Mouse (Mus musculus) adrenal gland, postnatal 10 days (tissue): Measurements from ENCODE around the gene Afap1l2. TPM values are rescaled to one million over a fixed set of nuclear protein-coding genes. Genes with fewer than 3 reads are reported as not detected.

Experiments used
- DNase-seq: peaks from one replicate; pipeline ENCODE4 v3.0.0; 2021; ENCODE audit warnings: mixed read lengths
- total RNA-seq, 2 experiments: library from RNA; stranded (reverse); gene quantifications; 2 replicates each; pipeline ENCODE4 v1.2.3; 2021

Gene Afap1l2
- total RNA-seq, 2 experiments from 2014 or later: 11.4 to 17.4 TPM

- no peak for DNase-seq
Measured at GRCm38 (mm10) chr19:56975502-56975901, 32.5 kb downstream of the Afap1l2 start.

GRCm38 (mm10) chr19:56974159-56974558 lies 33.9 kb downstream of the Afap1l2 start:
- DNase-seq: peak; percentile 24

- no peak for DNase-seq
Measured at GRCm38 (mm10) chr19:56972768-56973167, 35.3 kb downstream of the Afap1l2 start.

GRCm38 (mm10) chr19:56971347-56971746 lies 36.7 kb downstream of the Afap1l2 start:
- no peak for DNase-seq

GRCm38 (mm10) chr19:56963876-56964275 lies 44.2 kb downstream of the Afap1l2 start:
- DNase-seq: no peak

- DNase-seq: no peak
Measured at GRCm38 (mm10) chr19:56959601-56960000, 48.4 kb downstream of the Afap1l2 start.

GRCm38 (mm10) chr19:56959057-56959456 lies 49.0 kb downstream of the Afap1l2 start:
- DNase-seq: no peak

GRCm38 (mm10) chr19:56958582-56959021 lies 49.4 kb downstream of the Afap1l2 start:
- DNase-seq: no peak

- no peak for DNase-seq
Measured at GRCm38 (mm10) chr19:56958011-56958410, 50.0 kb downstream of the Afap1l2 start.

- DNase-seq: no peak
Measured at GRCm38 (mm10) chr19:56955568-56956513, 52.2 kb downstream of the Afap1l2 start.

GRCm38 (mm10) chr19:56954857-56955256 lies 53.2 kb downstream of the Afap1l2 start:
- DNase-seq: no peak

GRCm38 (mm10) chr19:56953856-56954255 lies 54.2 kb downstream of the Afap1l2 start:
- no peak for DNase-seq

GRCm38 (mm10) chr19:56950818-56951217 lies 57.2 kb downstream of the Afap1l2 start:
- no peak for DNase-seq

- DNase-seq: no peak
Measured at GRCm38 (mm10) chr19:56949868-56950267, 58.2 kb downstream of the Afap1l2 start.

GRCm38 (mm10) chr19:56947971-56948610 lies 59.9 kb downstream of the Afap1l2 start:
- DNase-seq: no peak

- no peak for DNase-seq
Measured at GRCm38 (mm10) chr19:56946727-56947126, 61.3 kb downstream of the Afap1l2 start.

GRCm38 (mm10) chr19:56946277-56946676 lies 61.8 kb downstream of the Afap1l2 start:
- DNase-seq: no peak

GRCm38 (mm10) chr19:56945621-56946020 lies 62.4 kb downstream of the Afap1l2 start:
- no peak for DNase-seq

GRCm38 (mm10) chr19:56944826-56945225 lies 63.2 kb downstream of the Afap1l2 start:
- no peak for DNase-seq

- no peak for DNase-seq
Measured at GRCm38 (mm10) chr19:56944211-56944610, 63.8 kb downstream of the Afap1l2 start.

GRCm38 (mm10) chr19:56942216-56942615 lies 65.8 kb downstream of the Afap1l2 start:
- DNase-seq: no peak

GRCm38 (mm10) chr19:56940507-56940906 lies 67.5 kb downstream of the Afap1l2 start:
- peak; percentile 36 for DNase-seq

- peak; percentile 53 for DNase-seq
Measured at GRCm38 (mm10) chr19:56939826-56940225, 68.2 kb downstream of the Afap1l2 start.
